Mouse (Mus musculus) lung, embryonic 15.5 days (tissue): ENCODE data around the gene Il2rb. TPM values are rescaled to one million over a fixed set of nuclear protein-coding genes. Genes with fewer than 3 reads are reported as not detected.
A peak's percentile ranks its signal among the peaks of the same experiment; 100 is the strongest.

Source experiments
- ATAC-seq: fragments of 200-750 bp; cut with Nextera tagmentation; 2 replicates; pipeline ENCODE4 v1.8.0; 2017; ENCODE audit warnings: moderate number of reproducible peaks, borderline replicate concordance; ENCODE audit not compliant: low FRiP score, low TSS enrichment; ENCODE audit errors: extremely low read depth
- H3K27ac ChIP-seq: fragments of 300-500 bp; sonication (generic); 2 replicates; pipeline ENCODE4 v1.5.1; 2015; ENCODE audit warnings: moderate library complexity, mild to moderate bottlenecking, inconsistent platforms
- H3K27me3 ChIP-seq: fragments of 300-500 bp; sonication (generic); 2 replicates; pipeline ENCODE4 v1.6.1; 2015; ENCODE audit warnings: inconsistent platforms
- H3K36me3 ChIP-seq: fragments of 300-500 bp; sonication (generic); 2 replicates; pipeline ENCODE4 v1.6.1; 2015; ENCODE audit warnings: inconsistent platforms
- H3K4me1 ChIP-seq: fragments of 300-500 bp; sonication (generic); 2 replicates; pipeline ENCODE4 v1.6.1; 2015; ENCODE audit warnings: inconsistent platforms
- H3K4me2 ChIP-seq: fragments of 300-500 bp; sonication (generic); 2 replicates; pipeline ENCODE4 v1.6.1; 2015; ENCODE audit warnings: inconsistent platforms, mild to moderate bottlenecking, moderate library complexity
- H3K4me3 ChIP-seq: fragments of 300-500 bp; sonication (generic); 2 replicates; pipeline ENCODE4 v1.5.1; 2015; ENCODE audit warnings: mild to moderate bottlenecking, inconsistent platforms
- H3K9ac ChIP-seq: fragments of 300-500 bp; sonication (generic); 2 replicates; pipeline ENCODE4 v1.6.1; 2015; ENCODE audit warnings: inconsistent platforms
- H3K9me3 ChIP-seq: fragments of 300-500 bp; sonication (generic); 2 replicates; pipeline ENCODE4 v1.6.1; 2016; ENCODE audit warnings: inconsistent platforms
- WGBS: fragments of 180-500 bp; shearing (Covaris S2); methylation state at CpG from one replicate; pipeline ENCODE4 v1.1.7; 2015; 5-methylcytosine and 5-hydroxymethylcytosine counted together
- polyA plus RNA-seq: library from polyadenylated mRNA; unstranded; fragments of >200 nt; fragmentation: Nextera tagmentation; extraction: Ambion mirVana; gene quantifications from 2 replicates; pipeline ENCODE4 v1.2.1, GENCODE M21; 2015

Gene Il2rb
- polyA plus RNA-seq, 1 experiment from 2014 or later = 1.3 TPM

GRCm38 (mm10) chr15:78456051-78456450 is 39.0 kb downstream of the Il2rb start:
- ATAC-seq = no peak

GRCm38 (mm10) chr15:78455168-78455567 is 39.9 kb downstream of the Il2rb start:
- Histone ChIP-seq H3K9ac (no peak overlapping the region), H3K36me3 (no peaks in the 10 kb centered on the region), H3K4me2 (no peak overlapping the region), H3K27ac (no peak overlapping the region), H3K4me3 (no peak overlapping the region), H3K4me1 (no peaks in the 10 kb centered on the region), H3K27me3 (no peaks in the 10 kb centered on the region), H3K9me3 (no peaks in the 10 kb centered on the region)
- no peak for ATAC-seq
- WGBS = 46% methylated on average over 4 of the region's 4 CpGs

More at GRCm38 (mm10) chr15:78456051-78456450, 39.0 kb downstream of the Il2rb start:
- Histone ChIP-seq H3K4me2 (no peak overlapping the region), H3K27me3 (no peaks in the 10 kb centered on the region), H3K36me3 (no peaks in the 10 kb centered on the region), H3K9ac (no peak overlapping the region), H3K27ac (no peak overlapping the region), H3K4me1 (no peaks in the 10 kb centered on the region), H3K4me3 (no peak overlapping the region), H3K9me3 (no peaks in the 10 kb centered on the region)
- WGBS = 40% methylated on average over 7 of the region's 7 CpGs

GRCm38 (mm10) chr15:78452929-78453328 is 42.1 kb downstream of the Il2rb start:
- Histone ChIP-seq H3K27ac (no peak overlapping the region), H3K9ac (no peak overlapping the region), H3K27me3 (no peaks in the 10 kb centered on the region), H3K4me1 (peaks cover 6% of the 10 kb centered on the region; the same call in 1 of the 2 replicates), H3K4me3 (no peak overlapping the region), H3K4me2 (no peak overlapping the region), H3K9me3 (no peaks in the 10 kb centered on the region), H3K36me3 (no peaks in the 10 kb centered on the region)
- ATAC-seq = no peak
- WGBS = 65% methylated on average over 3 of the region's 3 CpGs

- 65% methylated on average over 2 of the region's 2 CpGs for WGBS
- H3K4me3 ChIP-seq = no peak overlapping the region
- H3K4me2 ChIP-seq = no peak overlapping the region
- no peak overlapping the region for H3K9ac ChIP-seq
- ATAC-seq = no peak
- peaks cover 6% of the 10 kb centered on the region; the same call in 1 of the 2 replicates for H3K4me1 ChIP-seq
- H3K36me3 ChIP-seq = no peaks in the 10 kb centered on the region
- H3K27me3 ChIP-seq = no peaks in the 10 kb centered on the region
- no peak overlapping the region for H3K27ac ChIP-seq
- no peaks in the 10 kb centered on the region for H3K9me3 ChIP-seq
These were observed 43.9 kb downstream of the Il2rb start for GRCm38 (mm10) chr15:78451201-78451600.

GRCm38 (mm10) chr15:78450419-78450768 is 44.7 kb downstream of the Il2rb start:
- Histone ChIP-seq H3K9me3 (no peaks in the 10 kb centered on the region), H3K4me1 (peaks cover 6% of the 10 kb centered on the region; the same call in 1 of the 2 replicates), H3K27ac (no peak overlapping the region), H3K9ac (no peak overlapping the region), H3K27me3 (no peaks in the 10 kb centered on the region), H3K4me3 (no peak overlapping the region), H3K4me2 (no peak overlapping the region), H3K36me3 (no peaks in the 10 kb centered on the region)
- ATAC-seq = no peak
- 78% methylated on average over 6 of the region's 6 CpGs for WGBS

- Histone ChIP-seq H3K9ac (no peak overlapping the region), H3K4me2 (no peak overlapping the region), H3K9me3 (no peaks in the 10 kb centered on the region), H3K27me3 (no peaks in the 10 kb centered on the region), H3K27ac (peak overlapping the region; percentile 15; the same call in 1 of the 2 replicates), H3K4me1 (peaks cover 6% of the 10 kb centered on the region; the same call in 1 of the 2 replicates), H3K36me3 (no peaks in the 10 kb centered on the region), H3K4me3 (no peak overlapping the region)
- ATAC-seq = no peak
- WGBS = 33% methylated on average over 7 of the region's 7 CpGs
These were observed 45.2 kb downstream of the Il2rb start for GRCm38 (mm10) chr15:78449694-78450418.

GRCm38 (mm10) chr15:78449131-78449530 is 45.9 kb downstream of the Il2rb start:
- H3K9me3 ChIP-seq = no peaks in the 10 kb centered on the region
- no peak overlapping the region for H3K9ac ChIP-seq
- 55% methylated on average over 6 of the region's 6 CpGs for WGBS
- H3K27ac ChIP-seq = no peak overlapping the region
- H3K4me1 ChIP-seq = peaks cover 6% of the 10 kb centered on the region; the same call in 1 of the 2 replicates
- ATAC-seq = no peak
- no peaks in the 10 kb centered on the region for H3K36me3 ChIP-seq
- no peaks in the 10 kb centered on the region for H3K27me3 ChIP-seq
- no peak overlapping the region for H3K4me3 ChIP-seq
- no peak overlapping the region for H3K4me2 ChIP-seq

- no peaks in the 10 kb centered on the region for H3K27me3 ChIP-seq
- no peaks in the 10 kb centered on the region for H3K9me3 ChIP-seq
- H3K36me3 ChIP-seq = no peaks in the 10 kb centered on the region
- WGBS = under 1% methylated on average over 22 of the region's 22 CpGs
- H3K4me2 ChIP-seq = peak overlapping the region; percentile 83
- H3K9ac ChIP-seq = peak overlapping the region; percentile 40
- H3K4me3 ChIP-seq = peak overlapping the region; percentile 36
- peaks cover 6% of the 10 kb centered on the region; the same call in 1 of the 2 replicates for H3K4me1 ChIP-seq
- peak; percentile 53; the same call in 1 of the 2 replicates for ATAC-seq
- H3K27ac ChIP-seq = peak overlapping the region; percentile 89
These were observed 47.1 kb downstream of the Il2rb start for GRCm38 (mm10) chr15:78447746-78448535.

GRCm38 (mm10) chr15:78447121-78447520 is 48.0 kb downstream of the Il2rb start:
- Histone ChIP-seq H3K36me3 (no peaks in the 10 kb centered on the region), H3K27me3 (no peaks in the 10 kb centered on the region), H3K9me3 (no peaks in the 10 kb centered on the region), H3K4me3 (no peak overlapping the region), H3K4me1 (peaks cover 6% of the 10 kb centered on the region; the same call in 1 of the 2 replicates), H3K4me2 (no peak overlapping the region), H3K27ac (peak overlapping the region; percentile 25; the same call in 1 of the 2 replicates), H3K9ac (no peak overlapping the region)
- WGBS = 27% methylated on average over 7 of the region's 7 CpGs
- ATAC-seq = no peak

- no peaks in the 10 kb centered on the region for H3K9me3 ChIP-seq
- no peak overlapping the region for H3K9ac ChIP-seq
- H3K4me2 ChIP-seq = no peak overlapping the region
- H3K27me3 ChIP-seq = no peaks in the 10 kb centered on the region
- 40% methylated on average over 6 of the region's 6 CpGs for WGBS
- H3K36me3 ChIP-seq = no peaks in the 10 kb centered on the region
- no peak overlapping the region for H3K27ac ChIP-seq
- ATAC-seq = no peak
- no peaks in the 10 kb centered on the region for H3K4me1 ChIP-seq
- H3K4me3 ChIP-seq = no peak overlapping the region
These were observed 51.2 kb downstream of the Il2rb start for GRCm38 (mm10) chr15:78443857-78444256.

GRCm38 (mm10) chr15:78442231-78442630 is 52.8 kb downstream of the Il2rb start:
- no peak overlapping the region for H3K27ac ChIP-seq
- ATAC-seq = no peak
- H3K4me1 ChIP-seq = peaks cover 16% of the 10 kb centered on the region
- H3K36me3 ChIP-seq = no peaks in the 10 kb centered on the region
- no peaks in the 10 kb centered on the region for H3K27me3 ChIP-seq
- H3K9ac ChIP-seq = no peak overlapping the region
- 80% methylated on average over 19 of the region's 19 CpGs for WGBS
- H3K4me2 ChIP-seq = no peak overlapping the region
- H3K4me3 ChIP-seq = no peak overlapping the region
- no peaks in the 10 kb centered on the region for H3K9me3 ChIP-seq

- no peak for ATAC-seq
- peaks cover 36% of the 10 kb centered on the region for H3K4me1 ChIP-seq
- WGBS = 72% methylated on average over 9 of the region's 9 CpGs
These were observed 56.1 kb downstream of the Il2rb start for GRCm38 (mm10) chr15:78438973-78439372.

More at GRCm38 (mm10) chr15:78438973-78439372, 56.1 kb downstream of the Il2rb start:
- Histone ChIP-seq H3K4me3 (no peak overlapping the region), H3K27ac (no peak overlapping the region), H3K27me3 (no peaks in the 10 kb centered on the region), H3K36me3 (peaks cover 4% of the 10 kb centered on the region; the same call in 1 of the 2 replicates), H3K9me3 (no peaks in the 10 kb centered on the region), H3K4me2 (no peak overlapping the region), H3K9ac (no peak overlapping the region)
